Mouse (Mus musculus): ENCODE measurements at regions not wholly inside any gene's neighbourhood (a gene's known extent, or its start where the extent isn't known, plus 50 kb on each side); places are given as distances from the start of the nearest gene placed in this dataset.

DNA sequence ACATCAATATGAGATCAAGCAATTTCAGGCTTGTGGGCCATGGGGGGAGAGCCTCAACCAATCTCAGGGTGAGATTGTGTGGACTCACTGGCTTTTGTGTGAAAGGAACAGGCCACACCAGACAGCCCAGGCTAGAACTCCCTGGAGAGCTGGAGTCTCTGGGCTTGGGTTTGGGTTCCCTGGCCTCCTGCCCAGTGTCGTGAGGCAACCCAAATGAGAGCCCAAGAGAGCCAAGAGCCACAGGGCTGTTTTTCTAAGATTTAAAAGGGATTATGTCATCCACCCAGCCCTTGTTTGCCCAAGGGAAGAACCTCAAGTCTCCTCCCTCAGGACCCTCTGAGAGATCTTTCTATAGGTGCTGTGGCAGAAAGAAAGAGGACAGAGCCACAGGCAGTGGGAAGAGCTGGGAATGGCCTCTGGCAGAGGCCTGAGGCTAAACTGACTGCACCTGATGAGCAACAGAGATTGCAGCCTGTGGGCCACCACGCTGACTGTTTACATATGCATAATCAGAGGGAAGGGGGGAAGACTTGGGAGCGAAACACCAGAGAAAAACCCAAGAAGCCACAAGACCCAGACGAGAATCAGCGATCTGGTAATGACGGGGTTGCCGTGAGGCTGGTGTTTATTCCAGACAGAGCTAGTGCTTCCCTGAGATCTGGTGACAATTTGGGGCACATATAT lies 92.1 kb downstream of the Bcl2l11 start:
- no peak for DNase-seq (ENCODE audit: extremely low spot score, low spot score)

GRCm38 (mm10) chr2:128218961-128219360 lies 93.1 kb downstream of the Bcl2l11 start:
- DNase-seq (ENCODE audit: extremely low spot score, low spot score) = no peak

DNA sequence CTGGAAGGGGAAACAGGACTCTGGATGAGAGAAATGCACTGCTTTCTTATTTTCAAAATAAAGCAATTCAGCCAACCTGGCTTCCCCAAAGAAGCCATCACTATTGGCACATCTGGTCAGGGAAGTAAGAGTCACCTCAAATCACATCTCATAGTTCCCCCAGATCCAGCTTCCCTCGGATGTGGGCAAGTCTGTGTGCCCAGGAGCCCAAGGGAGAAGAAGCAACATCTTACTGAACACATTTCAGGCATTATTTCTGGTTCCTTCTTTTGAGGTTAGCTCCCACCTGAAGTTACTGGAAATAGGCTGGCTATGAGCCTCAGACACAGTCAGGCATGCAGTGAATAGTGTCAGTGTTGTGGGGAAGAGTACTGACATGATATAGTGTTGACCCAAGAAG lies 95.2 kb downstream of the Bcl2l11 start:
- DNase-seq (ENCODE audit: extremely low spot score, low spot score) = no peak

GRCm38 (mm10) chr2:128221657-128222056 lies 95.8 kb downstream of the Bcl2l11 start:
- no peak for DNase-seq (ENCODE audit: extremely low spot score, low spot score)

DNA sequence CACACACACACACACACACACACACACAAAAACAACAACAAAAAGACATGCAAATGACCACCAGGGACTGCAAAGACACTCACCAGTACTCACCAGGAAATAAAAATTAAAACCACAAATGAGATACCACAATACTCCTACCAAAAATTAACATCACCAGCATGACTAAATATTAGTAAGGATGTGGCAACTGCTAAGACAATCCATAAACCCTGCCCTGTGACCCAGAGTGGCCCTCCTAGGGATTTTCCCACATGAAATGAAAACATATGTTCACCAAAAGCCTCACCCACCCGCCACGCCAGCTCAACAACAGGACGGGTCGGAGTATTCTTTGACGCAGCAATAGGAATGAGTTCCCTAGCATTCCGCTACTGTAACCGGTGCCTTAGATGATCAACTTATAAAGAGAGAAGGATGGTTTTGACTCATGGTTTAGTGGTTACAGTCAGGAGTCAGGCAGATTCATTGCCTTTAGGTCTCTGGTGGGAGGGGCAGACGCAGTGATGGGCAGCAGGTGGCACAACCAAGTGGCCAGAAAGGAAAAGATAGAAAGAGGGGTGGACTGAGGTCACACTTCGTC lies 100.7 kb downstream of the Bcl2l11 start:
- DNase-seq (ENCODE audit: extremely low spot score, low spot score) = no peak

DNA sequence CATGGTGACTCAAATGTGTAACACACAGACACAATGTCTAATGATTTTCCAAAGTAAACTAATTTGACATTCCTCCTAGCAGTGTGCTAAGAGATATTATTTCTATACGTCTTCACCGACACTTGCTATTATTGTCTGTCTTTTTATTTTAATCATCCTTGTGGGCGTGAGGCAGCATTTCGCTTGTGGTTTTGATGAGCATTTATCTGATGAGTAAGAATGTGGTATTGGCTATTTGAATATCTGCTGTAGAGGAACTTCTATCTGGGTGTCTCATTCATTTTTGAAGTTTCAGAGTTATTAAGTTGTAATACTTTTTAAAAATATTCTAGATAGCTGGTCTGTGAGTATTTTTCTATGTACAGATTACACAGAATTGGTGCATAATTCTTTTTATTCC lies 103.9 kb downstream of the Bcl2l11 start:
- no peak for DNase-seq (ENCODE audit: extremely low spot score, low spot score)

DNA sequence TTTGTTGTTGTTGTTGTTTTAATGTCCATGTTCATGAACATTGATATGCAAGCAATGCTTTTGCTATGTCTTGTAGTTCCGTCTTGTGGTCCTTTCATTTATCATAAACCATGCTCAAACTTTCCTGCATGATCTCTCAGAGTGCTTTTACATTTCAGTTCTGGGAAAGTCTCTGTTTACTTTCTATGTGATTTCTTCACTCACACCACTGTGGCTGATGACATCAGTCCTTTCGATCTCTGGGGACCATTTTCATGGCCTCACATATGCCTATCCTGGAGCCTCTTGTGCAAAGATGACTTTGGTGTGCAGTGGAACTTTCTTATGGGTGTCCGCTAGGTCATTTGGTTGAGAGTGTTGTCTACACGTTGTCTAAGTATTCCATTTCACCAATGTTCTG lies 105.1 kb downstream of the Bcl2l11 start:
- no peak for DNase-seq (ENCODE audit: extremely low spot score, low spot score)

- no peak for DNase-seq (ENCODE audit: extremely low spot score, low spot score)
Measured at GRCm38 (mm10) chr2:128231338-128231737, 105.5 kb downstream of the Bcl2l11 start.

- DNase-seq (ENCODE audit: extremely low spot score, low spot score) = no peak
Measured at GRCm38 (mm10) chr2:128232027-128232426, 106.2 kb downstream of the Bcl2l11 start.

DNA sequence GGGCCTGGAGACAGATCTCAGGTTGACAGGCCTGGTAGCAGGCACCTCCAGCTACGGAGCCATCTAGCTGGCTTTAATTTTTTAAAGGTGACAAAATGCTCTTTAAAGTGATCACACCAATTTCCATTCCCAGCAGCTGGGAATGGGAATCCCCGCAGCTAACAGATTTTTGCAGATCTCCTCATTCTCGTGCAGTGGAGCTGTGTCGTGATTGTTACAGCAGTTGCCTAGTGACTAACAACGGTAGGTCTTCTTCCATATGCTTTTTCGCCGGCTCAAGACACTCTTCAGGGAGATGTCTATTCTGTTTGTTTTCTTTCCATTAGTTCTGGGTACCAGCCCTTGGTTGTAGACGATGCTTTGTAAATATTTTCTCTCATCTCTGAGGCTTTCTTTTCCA lies 109.3 kb downstream of the Bcl2l11 start:
- DNase-seq (ENCODE audit: extremely low spot score, low spot score) = no peak

DNA sequence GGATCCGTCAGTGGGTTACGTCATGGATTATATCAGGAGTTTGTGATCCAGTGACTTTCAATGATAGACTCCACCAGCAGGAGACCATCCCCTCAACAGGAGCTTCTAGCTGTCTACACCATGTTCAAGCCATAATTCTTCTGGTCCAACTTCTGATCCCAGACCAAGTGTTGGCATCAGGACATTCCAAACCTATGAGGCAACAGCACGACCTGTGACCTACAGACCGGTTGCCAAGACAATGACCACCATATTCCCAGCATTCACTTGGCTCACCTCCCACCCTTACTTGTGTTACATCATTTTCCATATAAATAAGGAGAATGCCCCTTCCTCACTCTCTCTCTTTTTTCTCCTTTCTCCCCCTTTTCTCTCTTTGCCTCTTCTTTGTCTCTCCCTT lies 113.6 kb downstream of the Bcl2l11 start:
- no peak for DNase-seq (ENCODE audit: extremely low spot score, low spot score)

- DNase-seq (ENCODE audit: extremely low spot score, low spot score) = no peak
Measured at GRCm38 (mm10) chr2:128240054-128240453, 114.2 kb downstream of the Bcl2l11 start.

GRCm38 (mm10) chr2:128240536-128241279 lies 114.9 kb downstream of the Bcl2l11 start:
- peak; percentile 25 for DNase-seq (ENCODE audit: extremely low spot score, low spot score)

GRCm38 (mm10) chr2:128241280-128241665 lies 115.4 kb downstream of the Bcl2l11 start:
- no peak for DNase-seq (ENCODE audit: extremely low spot score, low spot score)

DNA sequence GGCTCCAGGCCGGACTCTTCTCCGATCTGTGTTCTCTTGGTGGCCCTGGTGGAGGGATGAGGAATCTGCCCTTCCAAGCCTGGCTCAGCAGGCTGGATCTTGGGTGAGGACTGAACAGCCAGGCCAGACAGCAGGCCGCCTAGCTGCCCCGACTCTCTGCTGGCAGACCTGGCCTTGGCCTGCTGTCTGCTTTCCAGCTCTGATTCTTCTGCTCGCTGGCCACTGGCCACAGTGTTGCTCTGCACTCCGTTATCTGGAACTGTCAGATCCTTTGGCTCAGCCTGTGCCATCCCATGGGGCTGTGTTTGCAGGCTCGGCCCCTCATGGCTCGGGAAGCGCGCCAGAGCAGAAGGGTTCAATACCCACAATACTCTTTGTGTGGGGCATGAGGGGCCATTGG lies 119.7 kb downstream of the Bcl2l11 start:
- DNase-seq (ENCODE audit: extremely low spot score, low spot score) = no peak

- DNase-seq (ENCODE audit: extremely low spot score, low spot score) = no peak
Measured at GRCm38 (mm10) chr2:128247967-128248366, 122.1 kb downstream of the Bcl2l11 start.

- DNase-seq (ENCODE audit: extremely low spot score, low spot score) = no peak
Measured at GRCm38 (mm10) chr2:128249188-128249587, 123.3 kb downstream of the Bcl2l11 start.

GRCm38 (mm10) chr2:128249607-128250006 lies 123.8 kb downstream of the Bcl2l11 start:
- no peak for DNase-seq (ENCODE audit: extremely low spot score, low spot score)

DNA sequence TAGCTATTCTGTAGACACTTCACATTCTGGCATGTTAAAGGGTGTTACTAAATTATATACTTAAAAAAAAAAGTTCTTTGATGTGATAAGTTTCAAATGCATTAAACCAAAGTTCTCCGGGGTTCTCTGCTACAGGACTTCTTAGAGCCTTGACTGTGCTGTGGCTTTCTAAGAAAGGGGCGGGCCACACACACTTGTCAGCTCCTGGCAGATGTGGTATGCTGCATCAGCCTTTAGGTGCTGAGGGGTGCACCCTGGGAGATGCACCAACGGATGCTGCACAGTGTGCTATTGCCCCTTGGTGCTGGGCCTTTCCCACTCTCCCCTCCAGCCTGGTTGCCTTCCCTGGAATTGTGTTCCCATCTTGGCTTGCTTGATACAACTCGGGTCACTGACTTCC lies 125.0 kb downstream of the Bcl2l11 start:
- DNase-seq (ENCODE audit: extremely low spot score, low spot score) = no peak

DNA sequence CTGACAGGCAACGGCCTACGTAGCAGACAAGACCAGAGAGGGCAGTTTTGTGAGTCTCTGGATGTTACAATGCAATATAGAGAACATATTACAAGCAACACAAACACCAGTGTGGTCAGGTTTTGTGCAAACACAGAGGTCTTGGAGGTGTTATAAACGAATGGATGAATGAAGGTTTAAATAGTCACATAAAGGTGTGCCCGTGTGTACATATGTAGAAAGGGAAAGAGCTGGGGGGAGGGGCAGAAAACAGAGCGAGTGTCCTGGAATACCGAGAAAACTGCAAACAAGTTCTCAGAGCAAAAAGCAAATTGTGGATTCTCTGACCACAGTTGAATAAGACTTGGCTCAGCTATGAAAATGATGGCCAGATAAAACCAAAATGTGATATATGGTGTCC lies 130.8 kb downstream of the Bcl2l11 start:
- no peak for DNase-seq (ENCODE audit: extremely low spot score, low spot score)

GRCm38 (mm10) chr2:128257262-128257661 lies 131.4 kb downstream of the Bcl2l11 start:
- no peak for DNase-seq (ENCODE audit: extremely low spot score, low spot score)

GRCm38 (mm10) chr2:128263880-128264279 lies 138.0 kb downstream of the Bcl2l11 start:
- DNase-seq (ENCODE audit: extremely low spot score, low spot score) = no peak
